Mouse (Mus musculus): Measurements from ENCODE around the gene Gm20388. TPM values are rescaled to one million over a fixed set of nuclear protein-coding genes. Genes with fewer than 3 reads are reported as not detected.

Gene Gm20388
- total RNA-seq, 1 experiment = 27.0 TPM

DNA sequence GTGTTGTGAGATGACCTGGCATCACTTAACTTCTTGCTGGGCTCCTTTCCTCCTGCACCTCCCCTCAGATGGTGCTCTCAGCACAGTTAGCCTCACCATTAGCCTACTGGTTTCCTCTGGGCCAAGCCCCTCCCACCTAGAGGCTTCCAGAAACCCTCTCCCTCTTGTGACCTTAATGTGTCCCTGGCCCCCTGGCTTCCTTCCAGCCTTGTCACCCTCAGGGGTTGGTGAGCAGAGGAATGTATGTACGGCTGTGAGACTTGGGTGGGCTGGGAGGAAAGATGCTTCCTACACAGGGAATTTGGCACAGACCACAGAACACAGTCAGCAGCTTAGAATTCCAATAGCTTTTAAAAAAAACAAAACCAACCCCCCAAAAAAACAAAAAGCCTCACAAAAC is 1970.2 kb downstream of the Gm20388 start:
- TF ChIP-seq ZC3H11A (IDR thresholded peaks at IDR 0.05; ENCODE audit: borderline replicate concordance, low read depth, low read length) = no peak
- TF ChIP-seq HCFC1 (IDR thresholded peaks at IDR 0.05; ENCODE audit: borderline replicate concordance, insufficient read depth, low read length) = no peak
- no peak for TF ChIP-seq CHD2 (IDR thresholded peaks at IDR 0.05; ENCODE audit: low read depth, low read length)
- TF ChIP-seq ZNF384 (IDR thresholded peaks at IDR 0.05; ENCODE audit: low read depth, low read length) = no peak
- no peak for TF ChIP-seq MAFK (IDR thresholded peaks at IDR 0.05; ENCODE audit: insufficient read depth, low read depth, low read length)
- peaks cover 46% of the 10 kb centered on the region for H3K36me3 ChIP-seq (ENCODE audit: control insufficient read depth, insufficient read depth, low read length, poor library complexity, severe bottlenecking)
- H3K4me1 ChIP-seq (ENCODE audit: control insufficient read depth in 2 of 2, insufficient read depth in 2 of 2, low read length in 2 of 2, poor library complexity in 1 of 2) = peaks cover 8 to 32% of the 10 kb centered on the region in 2 experiments
- H3K27ac ChIP-seq (ENCODE audit: insufficient read depth, low read depth, low read length, poor library complexity, severe bottlenecking) = no peak overlapping the region
- no peak overlapping the region for H3K4me3 ChIP-seq (ENCODE audit: insufficient read depth in 1 of 2, low read depth in 1 of 2, low read length in 2 of 2, poor library complexity in 1 of 2, severe bottlenecking in 1 of 2)
- no peak for DNase-seq (ENCODE audit: low read depth, low spot score)
- H3K9me3 ChIP-seq (ENCODE audit: control insufficient read depth, insufficient read depth, low read depth, low read length) = no peaks in the 10 kb centered on the region
- H3K9ac ChIP-seq (ENCODE audit: insufficient read depth, low read depth, low read length, poor library complexity, severe bottlenecking) = no peak overlapping the region
- in situ Hi-C loops (cut with MboI; ENCODE audit: low sequenced_read_pairs in 2 of 2, unreplicated experiment in 2 of 2) = no loop called here

DNA sequence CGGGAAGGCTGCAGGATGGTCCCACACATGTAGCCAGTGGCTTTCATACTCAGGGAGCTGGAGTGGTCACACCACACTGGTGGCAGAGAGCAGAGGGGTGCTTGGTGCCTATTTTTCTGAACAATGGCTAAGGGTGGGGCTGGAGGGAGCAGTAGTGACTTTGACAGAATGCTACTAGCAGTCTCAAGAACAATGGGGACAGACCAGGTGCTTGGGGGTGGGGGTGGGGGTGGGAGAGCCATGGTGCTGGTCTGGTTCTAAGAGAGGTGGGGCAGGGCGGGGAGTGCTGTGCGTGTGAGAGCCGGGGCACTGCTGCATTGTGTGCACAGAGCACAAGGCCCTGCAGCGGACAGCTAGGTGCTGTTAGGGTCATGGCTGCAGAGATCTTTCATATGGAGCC is 1971.3 kb downstream of the Gm20388 start:
- TF ChIP-seq ZNF384 (IDR thresholded peaks at IDR 0.05; ENCODE audit: low read depth, low read length) (no peak), CHD2 (IDR thresholded peaks at IDR 0.05; ENCODE audit: low read depth, low read length) (no peak), MAFK (IDR thresholded peaks at IDR 0.05; ENCODE audit: insufficient read depth, low read depth, low read length) (no peak), HCFC1 (IDR thresholded peaks at IDR 0.05; ENCODE audit: borderline replicate concordance, insufficient read depth, low read length) (no peak), ZC3H11A (IDR thresholded peaks at IDR 0.05; ENCODE audit: borderline replicate concordance, low read depth, low read length) (no peak)
- Histone ChIP-seq H3K27ac (ENCODE audit: insufficient read depth, low read depth, low read length, poor library complexity, severe bottlenecking) (no peak overlapping the region), H3K9ac (ENCODE audit: insufficient read depth, low read depth, low read length, poor library complexity, severe bottlenecking) (no peak overlapping the region), H3K9me3 (ENCODE audit: control insufficient read depth, insufficient read depth, low read depth, low read length) (no peaks in the 10 kb centered on the region), H3K4me3 (ENCODE audit: insufficient read depth in 1 of 2, low read depth in 1 of 2, low read length in 2 of 2, poor library complexity in 1 of 2, severe bottlenecking in 1 of 2) (no peak overlapping the region), H3K4me1 (ENCODE audit: control insufficient read depth in 2 of 2, insufficient read depth in 2 of 2, low read length in 2 of 2, poor library complexity in 1 of 2) (peaks cover 5 to 33% of the 10 kb centered on the region in 2 experiments), H3K36me3 (ENCODE audit: control insufficient read depth, insufficient read depth, low read length, poor library complexity, severe bottlenecking) (peaks cover 58% of the 10 kb centered on the region)
- in situ Hi-C loops (cut with MboI; ENCODE audit: low sequenced_read_pairs in 2 of 2, unreplicated experiment in 2 of 2) = no loop called here
- DNase-seq (ENCODE audit: low read depth, low spot score) = no peak

- Histone ChIP-seq H3K27ac (ENCODE audit: insufficient read depth, low read depth, low read length, poor library complexity, severe bottlenecking) (no peak overlapping the region), H3K4me3 (ENCODE audit: insufficient read depth in 1 of 2, low read depth in 1 of 2, low read length in 2 of 2, poor library complexity in 1 of 2, severe bottlenecking in 1 of 2) (no peak overlapping the region), H3K9ac (ENCODE audit: insufficient read depth, low read depth, low read length, poor library complexity, severe bottlenecking) (no peak overlapping the region), H3K9me3 (ENCODE audit: control insufficient read depth, insufficient read depth, low read depth, low read length) (no peaks in the 10 kb centered on the region), H3K4me1 (ENCODE audit: control insufficient read depth in 2 of 2, insufficient read depth in 2 of 2, low read length in 2 of 2, poor library complexity in 1 of 2) (peaks cover 10 to 41% of the 10 kb centered on the region in 2 experiments), H3K36me3 (ENCODE audit: control insufficient read depth, insufficient read depth, low read length, poor library complexity, severe bottlenecking) (peaks cover 75% of the 10 kb centered on the region)
- no peak for TF ChIP-seq ZNF384 (IDR thresholded peaks at IDR 0.05; ENCODE audit: low read depth, low read length)
- TF ChIP-seq CHD2 (IDR thresholded peaks at IDR 0.05; ENCODE audit: low read depth, low read length) = no peak
- no peak for TF ChIP-seq ZC3H11A (IDR thresholded peaks at IDR 0.05; ENCODE audit: borderline replicate concordance, low read depth, low read length)
- no peak for TF ChIP-seq HCFC1 (IDR thresholded peaks at IDR 0.05; ENCODE audit: borderline replicate concordance, insufficient read depth, low read length)
- TF ChIP-seq MAFK (IDR thresholded peaks at IDR 0.05; ENCODE audit: insufficient read depth, low read depth, low read length) = no peak
- DNase-seq (ENCODE audit: low read depth, low spot score) = no peak
- in situ Hi-C loops (cut with MboI; ENCODE audit: low sequenced_read_pairs in 2 of 2, unreplicated experiment in 2 of 2) = no loop called here
Observed at GRCm38 (mm10) chr8:121884181-121884580, 1973.5 kb downstream of the Gm20388 start.

GRCm38 (mm10) chr8:121885001-121885400 is 1974.4 kb downstream of the Gm20388 start:
- no peaks in the 10 kb centered on the region for H3K9me3 ChIP-seq (ENCODE audit: control insufficient read depth, insufficient read depth, low read depth, low read length)
- no peak overlapping the region for H3K9ac ChIP-seq (ENCODE audit: insufficient read depth, low read depth, low read length, poor library complexity, severe bottlenecking)
- H3K27ac ChIP-seq (ENCODE audit: insufficient read depth, low read depth, low read length, poor library complexity, severe bottlenecking) = no peak overlapping the region
- no peak for DNase-seq (ENCODE audit: low read depth, low spot score)
- H3K36me3 ChIP-seq (ENCODE audit: control insufficient read depth, insufficient read depth, low read length, poor library complexity, severe bottlenecking) = peaks cover 79% of the 10 kb centered on the region
- H3K4me3 ChIP-seq (ENCODE audit: insufficient read depth in 1 of 2, low read depth in 1 of 2, low read length in 2 of 2, poor library complexity in 1 of 2, severe bottlenecking in 1 of 2) = no peak overlapping the region
- no peak for TF ChIP-seq ZC3H11A (IDR thresholded peaks at IDR 0.05; ENCODE audit: borderline replicate concordance, low read depth, low read length)
- H3K4me1 ChIP-seq (ENCODE audit: control insufficient read depth in 2 of 2, insufficient read depth in 2 of 2, low read length in 2 of 2, poor library complexity in 1 of 2) = peaks cover 10 to 36% of the 10 kb centered on the region in 2 experiments
- in situ Hi-C loops (cut with MboI; ENCODE audit: low sequenced_read_pairs in 2 of 2, unreplicated experiment in 2 of 2) = no loop called here

GRCm38 (mm10) chr8:121885433-121885832 is 1974.8 kb downstream of the Gm20388 start:
- DNase-seq (ENCODE audit: low read depth, low spot score) = no peak
- TF ChIP-seq ZC3H11A (IDR thresholded peaks at IDR 0.05; ENCODE audit: borderline replicate concordance, low read depth, low read length) (no peak), MAFK (IDR thresholded peaks at IDR 0.05; ENCODE audit: insufficient read depth, low read depth, low read length) (no peak; the same call in 1 of the 2 replicates), HCFC1 (IDR thresholded peaks at IDR 0.05; ENCODE audit: borderline replicate concordance, insufficient read depth, low read length) (no peak), CHD2 (IDR thresholded peaks at IDR 0.05; ENCODE audit: low read depth, low read length) (no peak), ZNF384 (IDR thresholded peaks at IDR 0.05; ENCODE audit: low read depth, low read length) (no peak)
- peaks cover 83% of the 10 kb centered on the region for H3K36me3 ChIP-seq (ENCODE audit: control insufficient read depth, insufficient read depth, low read length, poor library complexity, severe bottlenecking)

More at GRCm38 (mm10) chr8:121885433-121885832, 1974.8 kb downstream of the Gm20388 start:
- in situ Hi-C loops (cut with MboI; ENCODE audit: low sequenced_read_pairs in 2 of 2, unreplicated experiment in 2 of 2) = no loop called here
- Histone ChIP-seq H3K27ac (ENCODE audit: insufficient read depth, low read depth, low read length, poor library complexity, severe bottlenecking) (no peak overlapping the region), H3K9me3 (ENCODE audit: control insufficient read depth, insufficient read depth, low read depth, low read length) (no peaks in the 10 kb centered on the region), H3K4me1 (ENCODE audit: control insufficient read depth in 2 of 2, insufficient read depth in 2 of 2, low read length in 2 of 2, poor library complexity in 1 of 2) (peaks cover 8 to 36% of the 10 kb centered on the region in 2 experiments; a peak in 3 of 4 replicates), H3K9ac (ENCODE audit: insufficient read depth, low read depth, low read length, poor library complexity, severe bottlenecking) (no peak overlapping the region), H3K4me3 (ENCODE audit: insufficient read depth in 1 of 2, low read depth in 1 of 2, low read length in 2 of 2, poor library complexity in 1 of 2, severe bottlenecking in 1 of 2) (no peak overlapping the region)
